Mouse (Mus musculus) MEL (cell line): ENCODE data around the gene Zfp276. TPM values are rescaled to one million over a fixed set of nuclear protein-coding genes. Genes with fewer than 3 reads are reported as not detected.

ENCODE experiments used
- DNase-seq: peaks from one replicate; pipeline ENCODE4 v3.0.0; 2011; ENCODE audit warnings: low read depth, low spot score
- H3K27ac ChIP-seq: 2 replicates; pipeline ENCODE4 v1.5.1; 2012; ENCODE audit warnings: low read depth, mild to moderate bottlenecking, control low read depth, low read length, moderate library complexity; ENCODE audit not compliant: control insufficient read depth
- H3K27me3 ChIP-seq, 2 experiments: fragments of 150-350 bp in 1 of 2; sonication (generic) in 1 of 2; 2 replicates each; pipeline ENCODE4 v1.6.1; 2012; ENCODE audit warnings: low read length in 2 of 2, mild to moderate bottlenecking in 2 of 2, improper control_type of control experiment in 1 of 2, moderate library complexity in 1 of 2; ENCODE audit not compliant: insufficient read depth in 2 of 2, control insufficient read depth in 1 of 2
- H3K36me3 ChIP-seq, 2 experiments: 2 replicates each; pipeline ENCODE4 v1.6.1; 2012 to 2014; ENCODE audit warnings: low read length in 2 of 2, improper control_type of control experiment in 1 of 2, inconsistent platforms in 1 of 2, mild to moderate bottlenecking in 1 of 2; ENCODE audit not compliant: insufficient read depth in 2 of 2, control insufficient read depth in 1 of 2
- H3K4me1 ChIP-seq, 2 experiments: fragments of 150-350 bp in 1 of 2; sonication (generic) in 1 of 2; 2 replicates each; pipeline ENCODE4 v1.6.1; 2012; ENCODE audit warnings: low read length in 2 of 2, improper control_type of control experiment in 1 of 2, mild to moderate bottlenecking in 1 of 2; ENCODE audit not compliant: insufficient read depth in 2 of 2, control insufficient read depth in 1 of 2
- H3K4me3 ChIP-seq, 2 experiments: fragments of 150-350 bp in 1 of 2; sonication (generic) in 1 of 2; 2 replicates each; pipeline ENCODE4 v1.5.1; 2012; ENCODE audit warnings: low read depth in 2 of 2, low read length in 2 of 2, mild to moderate bottlenecking in 2 of 2, moderate library complexity in 2 of 2, control low read depth in 1 of 2, improper control_type of control experiment in 1 of 2; ENCODE audit not compliant: control insufficient read depth in 1 of 2, insufficient read depth in 1 of 2
- H3K79me2 ChIP-seq: 2 replicates; pipeline ENCODE4 v1.6.1; 2012; ENCODE audit warnings: mild to moderate bottlenecking, low read length, moderate library complexity; ENCODE audit not compliant: control insufficient read depth, poor library complexity, insufficient read depth
- H3K9ac ChIP-seq: 2 replicates; pipeline ENCODE4 v1.6.1; 2012; ENCODE audit warnings: low read depth, mild to moderate bottlenecking, control low read depth, low read length, moderate library complexity; ENCODE audit not compliant: control insufficient read depth, poor library complexity, severe bottlenecking
- H3K9me3 ChIP-seq: fragments of 150-350 bp; sonication (generic); replicated peaks from 2 replicates; pipeline ENCODE4 v1.6.1; 2012; ENCODE audit warnings: mild to moderate bottlenecking, low read length, improper control_type of control experiment, moderate library complexity; ENCODE audit not compliant: insufficient read depth
- BHLHE40 ChIP-seq: IDR thresholded peaks from 2 replicates; pipeline ENCODE4 v1.6.1; 2012; ENCODE audit warnings: low read depth, mild to moderate bottlenecking, inconsistent platforms, low read length, improper control_type of control experiment, borderline replicate concordance
- E2F4 ChIP-seq: IDR thresholded peaks from 2 replicates; pipeline ENCODE4 v1.6.1; 2011; ENCODE audit warnings: low read depth, low read length, improper control_type of control experiment, borderline replicate concordance
- ELF1 ChIP-seq: IDR thresholded peaks from 2 replicates; pipeline ENCODE4 v1.6.1; 2014; ENCODE audit warnings: low read depth, mild to moderate bottlenecking, inconsistent platforms, low read length, improper control_type of control experiment, moderate library complexity
- ETS1 ChIP-seq: IDR thresholded peaks from 2 replicates; pipeline ENCODE4 v1.6.1; 2012; ENCODE audit warnings: low read depth, mild to moderate bottlenecking, inconsistent platforms, low read length, improper control_type of control experiment, moderate library complexity
- GABPA ChIP-seq: IDR thresholded peaks from 2 replicates; pipeline ENCODE4 v1.6.1; 2012; ENCODE audit warnings: low read depth, mild to moderate bottlenecking, inconsistent platforms, low read length, improper control_type of control experiment, moderate library complexity
- GATA1 ChIP-seq: IDR thresholded peaks from 2 replicates; pipeline ENCODE4 v1.6.1; 2011; ENCODE audit warnings: low read depth, low read length, improper control_type of control experiment
- HCFC1 ChIP-seq: IDR thresholded peaks from 2 replicates; pipeline ENCODE4 v1.6.1; 2012; ENCODE audit warnings: low read depth, mild to moderate bottlenecking, inconsistent platforms, low read length, improper control_type of control experiment, moderate library complexity
- JUND ChIP-seq: IDR thresholded peaks from 2 replicates; pipeline ENCODE4 v1.6.1; 2011; ENCODE audit warnings: low read depth, mild to moderate bottlenecking, improper control_type of control experiment, low read length
- MAFK ChIP-seq: IDR thresholded peaks from 2 replicates; pipeline ENCODE4 v1.6.1; 2011; ENCODE audit warnings: low read depth, mild to moderate bottlenecking, low read length, improper control_type of control experiment, borderline replicate concordance
- MAX ChIP-seq: IDR thresholded peaks from 2 replicates; pipeline ENCODE4 v1.6.1; 2011; ENCODE audit warnings: low read length, improper control_type of control experiment
- MXI1 ChIP-seq: IDR thresholded peaks from 2 replicates; pipeline ENCODE4 v1.6.1; 2011; ENCODE audit warnings: mild to moderate bottlenecking, low read depth, low read length, improper control_type of control experiment
- MYB ChIP-seq: IDR thresholded peaks from 2 replicates; pipeline ENCODE4 v1.6.1; 2011; ENCODE audit warnings: mild to moderate bottlenecking, low read depth, low read length, improper control_type of control experiment
- NELFE ChIP-seq: IDR thresholded peaks from 2 replicates; pipeline ENCODE4 v1.6.1; 2011; ENCODE audit warnings: low read depth, low read length, improper control_type of control experiment
- POLR2A ChIP-seq, 2 experiments: IDR thresholded peaks; 2 replicates each; pipeline ENCODE4 v1.6.1; 2011 to 2012; ENCODE audit warnings: low read length in 2 of 2, mild to moderate bottlenecking in 2 of 2, control low read depth in 1 of 2, improper control_type of control experiment in 1 of 2, low read depth in 1 of 2, moderate library complexity in 1 of 2; ENCODE audit not compliant: control insufficient read depth in 1 of 2, insufficient read depth in 1 of 2, poor library complexity in 1 of 2
- POLR2AphosphoS2 ChIP-seq: IDR thresholded peaks from 2 replicates; pipeline ENCODE4 v1.6.1; 2011; ENCODE audit warnings: low read length, improper control_type of control experiment
- POLR2AphosphoS5 ChIP-seq: IDR thresholded peaks from 2 replicates; pipeline ENCODE4 v1.6.1; 2012; ENCODE audit warnings: low read depth, borderline replicate concordance, mild to moderate bottlenecking, inconsistent platforms, low read length, moderate library complexity, mixed read lengths
- RAD21 ChIP-seq: IDR thresholded peaks from 2 replicates; pipeline ENCODE4 v1.6.1; 2011; ENCODE audit warnings: mild to moderate bottlenecking, low read depth, low read length, improper control_type of control experiment
- RCOR1 ChIP-seq: IDR thresholded peaks from 2 replicates; pipeline ENCODE4 v1.6.1; 2012; ENCODE audit warnings: low read depth, mild to moderate bottlenecking, inconsistent platforms, low read length, improper control_type of control experiment
- SIN3A ChIP-seq: IDR thresholded peaks from 2 replicates; pipeline ENCODE4 v1.6.1; 2012; ENCODE audit warnings: low read length, improper control_type of control experiment, inconsistent platforms
- SMC3 ChIP-seq: IDR thresholded peaks from 2 replicates; pipeline ENCODE4 v1.6.1; 2011; ENCODE audit warnings: low read depth, low read length, improper control_type of control experiment
- TBP ChIP-seq: IDR thresholded peaks from 2 replicates; pipeline ENCODE4 v1.8.0; 2011; ENCODE audit warnings: low read depth, low read length, improper control_type of control experiment
- USF1 ChIP-seq: IDR thresholded peaks from 2 replicates; pipeline ENCODE4 v1.6.1; 2014; ENCODE audit warnings: low read depth, mild to moderate bottlenecking, inconsistent platforms, low read length, improper control_type of control experiment, moderate library complexity
- ZC3H11A ChIP-seq: IDR thresholded peaks from 2 replicates; pipeline ENCODE4 v1.6.1; 2012; ENCODE audit warnings: low read depth, mild to moderate bottlenecking, inconsistent platforms, low read length, improper control_type of control experiment
- ZKSCAN1 ChIP-seq: IDR thresholded peaks from 2 replicates; pipeline ENCODE4 v1.6.1; 2012; ENCODE audit warnings: low read depth, mild to moderate bottlenecking, inconsistent platforms, low read length, improper control_type of control experiment, moderate library complexity
- ZMIZ1 ChIP-seq: IDR thresholded peaks from 2 replicates; pipeline ENCODE4 v1.6.1; 2012; ENCODE audit warnings: low read depth, mild to moderate bottlenecking, inconsistent platforms, low read length, improper control_type of control experiment, moderate library complexity
- ZNF384 ChIP-seq: IDR thresholded peaks from 2 replicates; pipeline ENCODE4 v1.6.1; 2012; ENCODE audit warnings: low read depth, mild to moderate bottlenecking, inconsistent platforms, low read length, improper control_type of control experiment
- polyA plus RNA-seq, 2 experiments: library from polyadenylated mRNA; stranded (reverse) in 1 of 2; unstranded in 1 of 2; fragments of >175 nt in 1 of 2; fragments of >200 nt in 1 of 2; gene quantifications; 2 replicates each; pipeline versions ENCODE4 v1.2.1 to v1.2.4; 2012; ENCODE audit warnings: low replicate concordance in 2 of 2, low read depth in 1 of 2; ENCODE audit not compliant: insufficient read length in 2 of 2, insufficient read depth in 1 of 2, missing spikeins in 1 of 2
- total RNA-seq: library from RNA; depleted of rRNA; stranded (reverse); fragments of 300-350 nt; gene quantifications from 2 replicates; pipeline ENCODE4 v1.2.3, GENCODE M21; 2012

Gene Zfp276
- total and polyA plus RNA-seq, 3 experiments: 16.0 to 19.2 TPM; not detected in 1

- Histone ChIP-seq H3K79me2 (no peaks in the 10 kb centered on the region), H3K36me3 (no peaks in the 10 kb centered on the region; a peak in 2 of 4 replicates), H3K27me3 (no peaks in the 10 kb centered on the region), H3K4me1 (no peaks in the 10 kb centered on the region), H3K9me3 (no peaks in the 10 kb centered on the region), H3K27ac (no peak overlapping the region), H3K4me3 (no peak overlapping the region), H3K9ac (no peak overlapping the region)
- no peak for TF ChIP-seq POLR2AphosphoS2
- TF ChIP-seq SMC3: no peak
- TF ChIP-seq ETS1: no peak
- no peak for TF ChIP-seq TBP
- no peak for TF ChIP-seq POLR2AphosphoS5
- TF ChIP-seq GATA1: no peak
- TF ChIP-seq ZC3H11A: no peak
- no peak for TF ChIP-seq MAX
- TF ChIP-seq ZMIZ1: no peak
- TF ChIP-seq NELFE: no peak
- no peak for TF ChIP-seq POLR2A (IDR thresholded peaks at IDR 0.05; ENCODE audit: control insufficient read depth in 1 of 2, insufficient read depth in 1 of 2, low read depth in 1 of 2, low read length in 2 of 2, poor library complexity in 1 of 2)
- TF ChIP-seq SIN3A: no peak
- no peak for TF ChIP-seq E2F4
- no peak for TF ChIP-seq RCOR1
- TF ChIP-seq MYB: no peak
- no peak for TF ChIP-seq BHLHE40
- TF ChIP-seq ZKSCAN1: no peak
- TF ChIP-seq JUND: no peak
- no peak for TF ChIP-seq USF1
- DNase-seq: no peak
Observed at GRCm38 (mm10) chr8:123275096-123275495, 21.1 kb downstream of the Zfp276 start.

- Histone ChIP-seq H3K27ac (no peak overlapping the region), H3K79me2 (no peaks in the 10 kb centered on the region), H3K36me3 (peaks cover 0 to 2% of the 10 kb centered on the region in 2 experiments; a peak in 1 of 4 replicates), H3K9ac (no peak overlapping the region), H3K9me3 (no peaks in the 10 kb centered on the region), H3K4me3 (no peak overlapping the region), H3K27me3 (no peaks in the 10 kb centered on the region), H3K4me1 (no peaks in the 10 kb centered on the region)
- TF ChIP-seq SMC3: no peak
- TF ChIP-seq RCOR1: no peak
- TF ChIP-seq JUND: no peak
- TF ChIP-seq TBP: no peak
- no peak for TF ChIP-seq POLR2AphosphoS5
- TF ChIP-seq ZMIZ1: no peak
- no peak for TF ChIP-seq ZNF384
- TF ChIP-seq SIN3A: no peak
- TF ChIP-seq NELFE: no peak
- no peak for TF ChIP-seq MXI1
- TF ChIP-seq HCFC1: no peak
- no peak for TF ChIP-seq GATA1
- no peak for TF ChIP-seq GABPA
- no peak for TF ChIP-seq RAD21
- no peak for TF ChIP-seq USF1
- no peak for TF ChIP-seq ELF1
- no peak for TF ChIP-seq MAFK
- no peak for DNase-seq
Observed at GRCm38 (mm10) chr8:123278445-123278844, 24.4 kb downstream of the Zfp276 start.
